Comparison of ENCODE assay signal across 25 mouse cellular contexts in genomic region chr2:28059922-28060321, GRCm38 (mm10). TPM values are rescaled to one million over a fixed set of nuclear protein-coding genes. Genes with fewer than 3 reads are reported as not detected.
DNase-seq lines count a peak whose midpoint lies in the region; ATAC-seq and TF ChIP-seq lines count a peak whose summit lies in the region.
"Had no signal": no experiment of that assay in that cellular context is flagged by ENCODE, and none has a peak within 500 bp of the region (broad histone marks: within the 10 kb centered on the region; RNA-seq: fewer than 3 reads in every experiment).

No protein-coding gene starts in this region.

- no peak for DNase-seq in liver, embryonic 13.5 days
- no peak for DNase-seq in liver, embryonic 11.5 days (ENCODE audit: low spot score)
- peak; percentile 39 for DNase-seq in MEL (ENCODE audit: low read depth, low spot score)
- DNase-seq in left cerebral cortex, postnatal 14 days (ENCODE audit: low spot score in 2 of 2) = no peak
- no peak for DNase-seq in kidney, postnatal 14 days
- DNase-seq: adrenal gland, adult 8-10 months; adrenal gland, postnatal 14 days; adrenal gland, postnatal 36 days; cerebellum, adult 11-12 months; cerebellum, adult 2 months; cerebellum, adult 9-10 months; cerebellum, postnatal 10 days; cerebellum, postnatal 25 days had no signal

- H3K9me3 ChIP-seq in liver, embryonic 13.5 days (replicated peaks) = no peaks in the 10 kb centered on the region
- no peaks in the 10 kb centered on the region for H3K9me3 ChIP-seq in liver, embryonic 11.5 days (ENCODE audit: control insufficient read depth, low read length)
- H3K9me3 ChIP-seq in MEL (replicated peaks; ENCODE audit: insufficient read depth, low read length) = no peaks in the 10 kb centered on the region
- no peaks in the 10 kb centered on the region for H3K9me3 ChIP-seq in liver, embryonic 15.5 days (replicated peaks)
- H3K9me3 ChIP-seq: embryonic facial prominence, embryonic 10.5 days; embryonic facial prominence, embryonic 12.5 days; forebrain, embryonic 12.5 days had no signal

- intact Hi-C loops in left cerebral cortex, postnatal 14 days (cut with DNase I) = loop anchor here (10.0 kb wide), 1 partner anchor 355 kb away; no protein-coding TSS in a partner anchor

- H3K4me1 ChIP-seq in liver, embryonic 13.5 days (replicated peaks) = peaks cover 49% of the 10 kb centered on the region
- H3K4me1 ChIP-seq in liver, embryonic 11.5 days (replicated peaks; ENCODE audit: control insufficient read depth, insufficient read depth, low read length) = peaks cover 2% of the 10 kb centered on the region; the same call in 1 of the 2 replicates
- peaks cover 18 to 36% of the 10 kb centered on the region in 2 experiments for H3K4me1 ChIP-seq in MEL (ENCODE audit: control insufficient read depth in 1 of 2, insufficient read depth in 2 of 2, low read length in 2 of 2)
- peaks cover 45% of the 10 kb centered on the region for H3K4me1 ChIP-seq in liver, embryonic 15.5 days (replicated peaks)
- H3K4me1 ChIP-seq: embryonic facial prominence, embryonic 12.5 days; forebrain, embryonic 12.5 days had no signal

- no peak overlapping the region for H3K9ac ChIP-seq in liver, embryonic 13.5 days
- H3K9ac ChIP-seq in liver, embryonic 11.5 days (ENCODE audit: low read depth, low read length) = no peak overlapping the region
- H3K9ac ChIP-seq in MEL (ENCODE audit: control insufficient read depth, low read depth, low read length, poor library complexity, severe bottlenecking) = no peak overlapping the region
- H3K9ac ChIP-seq in liver, embryonic 15.5 days = no peak overlapping the region
- H3K9ac ChIP-seq: embryonic facial prominence, embryonic 12.5 days; forebrain, embryonic 12.5 days had no signal

- no peak for ATAC-seq in liver, embryonic 13.5 days (ENCODE audit: low read depth)
- no peak for ATAC-seq in liver, embryonic 11.5 days (replicated peaks; ENCODE audit: low FRiP score)
- ATAC-seq in liver, embryonic 15.5 days (ENCODE audit: insufficient read depth) = no peak
- ATAC-seq: activated CD4-positive, CD25-positive, alpha-beta regulatory T cell, adult 4 months; forebrain, embryonic 14.5 days; forebrain, embryonic 16.5 days; Patski had no signal

- TF ChIP-seq CTCF in MEL (IDR thresholded peaks at IDR 0.05 in 2 of 3, conservative IDR thresholded peaks at IDR 0.05 in 1 of 3; ENCODE audit: control insufficient read depth in 1 of 3, insufficient read depth in 1 of 3, low read depth in 2 of 3, low read length in 3 of 3, poor library complexity in 1 of 3, severe bottlenecking in 1 of 3) = no peak

- H3K4me2 ChIP-seq in liver, embryonic 13.5 days = no peak overlapping the region
- H3K4me2 ChIP-seq in liver, embryonic 11.5 days = no peak overlapping the region
- no peak overlapping the region for H3K4me2 ChIP-seq in liver, embryonic 15.5 days
- H3K4me2 ChIP-seq: embryonic facial prominence, embryonic 12.5 days; forebrain, embryonic 12.5 days had no signal

- peak; percentile 41 to 66; a peak in 3 of 4 replicates for TF ChIP-seq EP300 in MEL (IDR thresholded peaks at IDR 0.05; ENCODE audit: low read depth in 1 of 2, low read length in 2 of 2)

- peak overlapping the region; percentile 97 for H3K27ac ChIP-seq in liver, embryonic 13.5 days
- H3K27ac ChIP-seq in liver, embryonic 11.5 days (ENCODE audit: low read depth, low read length) = no peak overlapping the region; the same call in 1 of the 2 replicates
- H3K27ac ChIP-seq in MEL (ENCODE audit: control insufficient read depth, low read depth, low read length) = peak overlapping the region; percentile 47
- H3K27ac ChIP-seq in liver, embryonic 15.5 days (replicated peaks) = peak overlapping the region; percentile 46; the same call in 1 of the 2 replicates
- H3K27ac ChIP-seq: embryonic facial prominence, embryonic 10.5 days; embryonic facial prominence, embryonic 12.5 days; forebrain, embryonic 12.5 days had no signal

- WGBS in liver, embryonic 13.5 days (ENCODE audit: insufficient replicate concordance) = 57% methylated on average over 1 of the region's 1 CpGs
- 81% methylated on average over 1 of the region's 1 CpGs for WGBS in liver, embryonic 11.5 days
- 54% methylated on average over 1 of the region's 1 CpGs for WGBS in liver, embryonic 15.5 days (ENCODE audit: insufficient replicate concordance)

- no peak for TF ChIP-seq RAD21 in MEL (IDR thresholded peaks at IDR 0.05; ENCODE audit: low read depth, low read length)

- H3K27me3 ChIP-seq in liver, embryonic 13.5 days = no peaks in the 10 kb centered on the region
- no peaks in the 10 kb centered on the region for H3K27me3 ChIP-seq in liver, embryonic 11.5 days (replicated peaks; ENCODE audit: control insufficient read depth, insufficient read depth, low read length)
- H3K27me3 ChIP-seq in MEL (ENCODE audit: control insufficient read depth in 1 of 2, insufficient read depth in 2 of 2, low read length in 2 of 2) = no peaks in the 10 kb centered on the region
- H3K27me3 ChIP-seq in liver, embryonic 15.5 days = no peaks in the 10 kb centered on the region
- H3K27me3 ChIP-seq: embryonic facial prominence, embryonic 12.5 days; forebrain, embryonic 12.5 days; Patski had no signal

- no peak for TF ChIP-seq POLR2A in MEL (IDR thresholded peaks at IDR 0.05; ENCODE audit: control insufficient read depth in 1 of 2, insufficient read depth in 1 of 2, low read depth in 1 of 2, low read length in 2 of 2, poor library complexity in 1 of 2)

- no peaks in the 10 kb centered on the region for H3K36me3 ChIP-seq in liver, embryonic 13.5 days
- H3K36me3 ChIP-seq in liver, embryonic 11.5 days (ENCODE audit: control insufficient read depth, insufficient read depth, low read length) = no peaks in the 10 kb centered on the region
- H3K36me3 ChIP-seq in MEL (ENCODE audit: control insufficient read depth in 1 of 2, insufficient read depth in 2 of 2, low read length in 2 of 2) = peaks cover 0 to 40% of the 10 kb centered on the region in 2 experiments; a peak in 2 of 4 replicates
- no peaks in the 10 kb centered on the region for H3K36me3 ChIP-seq in liver, embryonic 15.5 days (replicated peaks)
- H3K36me3 ChIP-seq: embryonic facial prominence, embryonic 10.5 days; embryonic facial prominence, embryonic 12.5 days; forebrain, embryonic 12.5 days had no signal

- H3K4me3 ChIP-seq in liver, embryonic 13.5 days (replicated peaks) = no peak overlapping the region
- H3K4me3 ChIP-seq in liver, embryonic 11.5 days (ENCODE audit: low read depth, low read length) = no peak overlapping the region
- no peak overlapping the region for H3K4me3 ChIP-seq in MEL (ENCODE audit: control insufficient read depth in 1 of 2, insufficient read depth in 1 of 2, low read depth in 2 of 2, low read length in 2 of 2)
- H3K4me3 ChIP-seq in liver, embryonic 15.5 days (replicated peaks) = no peak overlapping the region
- H3K4me3 ChIP-seq: embryonic facial prominence, embryonic 10.5 days; embryonic facial prominence, embryonic 12.5 days; forebrain, embryonic 12.5 days had no signal

- H3K79me2 ChIP-seq in MEL (ENCODE audit: control insufficient read depth, insufficient read depth, low read length, poor library complexity) = no peaks in the 10 kb centered on the region

TF ChIP-seq in MEL, 35 proteins besides CTCF, POLR2A, EP300 and RAD21:
- TF ChIP-seq TCF12 (IDR thresholded peaks at IDR 0.05; ENCODE audit: low read depth, low read length) = 0 out of 2 replicates have a peak, but pooled peaks have one; percentile 27
- peak; percentile 45 for TF ChIP-seq ETS1 (IDR thresholded peaks at IDR 0.05; ENCODE audit: low read depth, low read length)
- 0 out of 2 replicates have a peak, but pooled peaks have one; percentile 44 for TF ChIP-seq ZMIZ1 (IDR thresholded peaks at IDR 0.05; ENCODE audit: low read depth, low read length)
- 0 out of 2 replicates have a peak, but pooled peaks have one; percentile 30 for TF ChIP-seq JUND (IDR thresholded peaks at IDR 0.05; ENCODE audit: low read depth, low read length)
- peak; percentile 64 for TF ChIP-seq GATA1 (IDR thresholded peaks at IDR 0.05; ENCODE audit: low read depth, low read length)
- TF ChIP-seq ZC3H11A (IDR thresholded peaks at IDR 0.05; ENCODE audit: low read depth, low read length) = no peak

RNA-seq across cellular contexts. Expression of gene Fcnb, which starts 24.8 kb away (rescaled TPM):
- polyA plus RNA-seq in liver, embryonic 13.5 days (2015; fragmentation: Nextera tagmentation; extraction: Ambion mirVana) = 10.6 and 13.1 TPM in 2 replicates
- 4.1 and 5.6 TPM in 2 replicates for polyA plus RNA-seq in liver, embryonic 11.5 days (2014; fragmentation: Nextera tagmentation; extraction: Ambion mirVana)
- not detected in 2 replicates for total RNA-seq in MEL (2012; rRNA removed)
- not detected for polyA plus RNA-seq in MEL (2012; ENCODE audit: insufficient read depth in 1 of 2, insufficient read length in 2 of 2, low read depth in 1 of 2, low replicate concordance in 2 of 2, missing spikeins in 1 of 2)
- 63.9 and 70.8 TPM in 2 replicates for polyA plus RNA-seq in liver, embryonic 15.5 days (2015; fragmentation: Nextera tagmentation; extraction: Ambion mirVana)
- total RNA-seq in left cerebral cortex, postnatal 14 days (2021) = not detected
- total RNA-seq: adrenal gland, adult 18-20 months; adrenal gland, adult 8-10 months; adrenal gland, postnatal 36 days; ES-E14 had no signal
- polyA plus RNA-seq: activated CD4-positive, CD25-positive, alpha-beta regulatory T cell, adult 4 months; C2C12; cerebellum, adult 2 months; cortical plate, adult 2 months; embryonic facial prominence, embryonic 10.5 days; embryonic facial prominence, embryonic 12.5 days; forebrain, embryonic 14.5 days; forebrain, embryonic 16.5 days; Patski had no signal
